Mouse (Mus musculus) frontal cortex, postnatal 14 days (tissue): ENCODE measurements around the gene Hoxa10.

Source experiments
- DNase-seq, 2 experiments: peaks; one replicate each; pipeline ENCODE4 v3.0.0; 2022; ENCODE audit warnings: low spot score in 2 of 2

The Hoxa10 gene

DNA sequence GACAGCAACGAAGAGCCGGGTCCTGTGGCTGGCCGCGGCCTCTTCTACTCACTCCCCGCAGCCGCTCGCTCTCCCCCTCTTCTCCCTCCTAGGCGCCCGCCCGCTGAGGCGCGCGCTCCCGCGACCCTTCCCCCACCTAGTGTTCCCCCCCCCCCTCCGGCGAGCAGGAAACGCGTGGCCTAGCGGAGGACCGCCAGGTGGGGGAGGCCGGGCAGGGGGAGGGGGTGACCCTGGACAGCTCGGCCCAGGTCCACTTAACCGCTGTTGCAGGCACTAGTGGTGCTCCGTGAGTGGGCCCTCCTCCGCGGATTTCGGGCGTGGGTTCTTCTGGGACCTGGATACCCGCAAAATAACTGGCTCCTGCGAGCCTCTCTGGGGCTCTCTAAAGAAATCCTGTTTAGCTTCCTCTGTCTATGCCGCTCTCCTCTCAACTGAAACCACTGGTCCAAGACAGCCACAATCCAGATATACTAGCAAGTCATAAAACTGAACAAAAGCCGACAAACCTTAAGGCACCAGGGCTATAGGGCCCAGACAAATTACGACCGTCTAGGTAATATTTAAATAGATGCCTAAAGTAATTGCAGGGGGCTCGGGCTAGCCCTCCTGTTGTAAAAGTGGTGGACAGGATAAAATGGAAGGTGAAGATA, 10.0 kb downstream of the Hoxa10 start, which contains the start of gene Hoxa9:
Hoxa9 (minus strand) TSS at position 574 of the 650 bp plus-strand sequence.
- no peak for DNase-seq

DNA sequence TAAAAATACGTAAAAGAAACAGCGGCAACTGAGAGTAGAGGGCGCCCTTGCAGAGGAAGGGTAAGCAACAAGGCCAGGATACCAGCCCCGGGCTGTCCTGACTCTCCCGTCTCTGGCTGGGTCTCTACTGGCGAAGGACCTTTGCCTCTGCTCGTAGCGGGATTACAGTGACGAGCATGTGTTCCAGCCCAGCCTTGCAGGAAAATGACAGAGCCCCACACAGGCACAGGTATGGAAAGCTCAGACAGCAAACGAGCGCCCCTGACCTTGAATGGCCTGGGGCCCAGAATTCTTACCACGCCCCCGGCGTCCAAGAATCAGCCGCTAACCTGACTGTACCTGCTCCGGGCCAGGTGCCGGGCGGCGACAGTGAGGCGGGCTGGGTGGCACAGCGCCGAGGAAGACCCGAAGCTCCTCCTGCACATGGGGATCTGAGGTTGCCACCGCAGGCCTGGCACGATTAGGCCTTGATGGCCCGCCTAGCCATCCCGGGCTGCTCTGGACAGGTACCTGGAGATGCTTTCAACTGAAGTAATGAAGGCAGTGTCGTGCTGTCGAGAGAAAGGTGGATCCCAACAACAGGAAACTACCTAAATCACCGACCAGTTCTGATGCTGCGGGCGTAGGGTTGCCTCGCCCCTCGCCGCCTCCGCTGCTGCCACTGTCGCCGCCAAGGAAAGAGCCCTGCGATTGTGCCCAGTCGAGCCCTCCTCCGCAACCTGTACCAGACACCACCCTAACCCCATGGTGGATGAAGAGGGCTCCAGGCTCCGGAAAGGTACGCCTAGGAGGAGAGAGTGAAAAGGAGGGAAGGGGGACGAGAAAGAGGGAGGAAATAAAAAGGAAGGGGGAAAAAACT, 10.9 kb downstream of the Hoxa10 start:
- no peak for DNase-seq

DNA sequence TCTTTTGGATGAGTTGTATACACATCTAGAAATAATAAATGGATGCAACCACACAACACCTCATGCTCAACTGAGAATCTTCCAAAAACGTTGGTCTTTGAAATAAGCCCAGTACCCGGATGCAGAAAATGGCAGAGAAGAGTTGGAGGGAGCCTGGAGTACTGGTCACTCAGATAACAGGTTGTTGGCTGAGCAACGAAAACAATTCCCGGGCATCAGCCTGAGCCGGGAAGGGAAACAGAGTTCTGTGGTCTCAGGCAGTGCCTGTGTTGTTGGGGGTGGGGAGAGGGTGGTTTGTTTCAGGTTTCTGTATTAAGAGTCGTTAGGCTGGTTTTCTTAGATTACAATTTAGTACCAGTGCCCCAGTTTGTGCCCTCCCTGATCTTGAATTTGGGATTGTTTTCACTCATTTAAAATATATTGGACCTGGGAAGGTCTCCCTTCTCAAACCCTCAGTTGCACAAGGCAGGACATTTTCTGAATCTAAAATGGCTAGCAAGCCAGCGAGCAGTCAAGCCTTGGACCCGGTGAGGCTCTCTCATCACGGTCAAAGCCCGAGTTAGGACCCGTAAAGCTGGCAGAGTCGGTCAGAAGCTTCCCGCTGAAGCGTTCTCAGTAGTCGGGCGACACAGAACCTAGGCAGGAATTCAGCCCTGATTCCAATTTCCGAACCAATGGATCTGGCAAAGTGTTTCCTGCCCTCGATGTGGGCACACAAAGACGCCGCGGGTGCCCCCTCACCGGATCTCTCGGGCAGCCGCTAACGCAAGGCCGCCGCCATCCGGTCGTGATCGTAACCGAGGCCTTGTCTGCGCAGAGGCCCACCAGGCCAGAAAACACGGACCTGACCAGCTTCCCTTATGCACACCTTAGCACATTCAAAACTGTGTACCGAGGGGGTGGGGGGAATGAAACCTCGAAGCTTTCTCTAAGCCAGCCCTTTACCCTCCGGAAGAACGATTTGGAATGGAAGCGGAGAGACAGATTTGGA, 11.9 kb downstream of the Hoxa10 start:
- DNase-seq: no peak

DNA sequence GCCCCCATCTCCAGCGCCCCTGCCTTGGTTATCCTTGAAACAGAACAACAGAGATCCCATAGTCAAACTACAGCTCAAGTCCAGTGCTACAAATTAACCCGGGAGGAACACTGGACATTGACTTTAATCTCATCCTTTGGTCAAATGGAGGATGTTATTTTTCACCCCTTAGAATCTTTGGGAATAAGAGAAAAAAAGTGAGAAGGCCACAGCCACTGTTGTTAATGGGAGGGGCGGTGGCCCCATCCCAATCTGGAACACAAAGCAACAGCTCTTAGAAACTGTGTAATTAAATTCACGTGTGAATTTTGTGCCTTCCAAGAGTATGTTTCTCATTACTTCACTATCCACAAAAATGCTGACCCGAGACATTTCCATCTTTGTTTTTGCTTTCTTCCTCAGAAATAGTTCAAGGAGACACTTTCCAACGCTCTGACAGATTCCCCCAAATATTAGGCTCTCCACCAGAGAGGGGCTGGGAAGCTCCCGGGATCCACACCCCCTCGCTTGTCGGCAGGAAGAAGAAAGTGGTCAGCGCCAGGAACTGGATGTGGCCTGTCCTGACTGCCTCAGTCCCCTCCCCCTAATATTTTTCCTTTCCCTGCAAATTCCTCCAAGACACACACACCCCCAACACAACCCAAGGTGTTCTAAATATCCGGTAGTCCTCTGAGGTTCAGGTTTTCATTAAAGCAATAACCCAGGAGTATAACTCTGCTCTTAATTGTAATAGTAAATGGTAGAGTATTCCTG, 13.0 kb downstream of the Hoxa10 start:
- DNase-seq: no peak

DNA sequence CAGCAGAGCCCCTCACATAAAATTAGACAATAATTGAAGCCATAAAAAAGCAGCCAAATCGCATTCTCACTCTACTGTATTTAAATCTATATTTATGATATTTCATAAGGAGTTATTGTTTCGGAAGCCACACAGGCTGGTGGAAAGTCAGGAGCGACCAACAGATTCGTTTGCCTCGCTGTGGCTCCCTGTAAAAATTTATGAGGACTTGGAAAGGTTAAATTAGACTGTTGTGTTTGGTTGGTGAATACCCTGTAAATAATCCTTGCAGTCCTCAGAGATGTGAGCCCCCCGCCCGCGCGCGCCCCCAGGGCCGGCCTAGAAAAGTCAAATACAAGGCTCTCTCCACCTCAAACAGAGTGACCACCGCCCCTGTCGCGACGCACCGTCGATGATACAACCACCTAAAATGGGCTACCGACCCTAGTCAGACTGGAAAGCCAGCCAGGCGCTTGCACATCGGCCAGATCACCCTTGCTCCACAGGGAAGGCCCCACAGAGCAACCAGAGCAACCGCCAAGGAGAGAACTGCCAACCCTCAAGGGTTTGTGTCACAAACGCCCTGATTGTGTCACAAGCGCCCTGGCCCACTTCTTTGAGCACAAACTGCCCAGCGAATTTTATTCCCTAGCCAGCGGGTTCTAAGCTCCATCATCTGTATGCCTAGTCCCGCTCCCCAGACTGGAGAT, 13.9 kb downstream of the Hoxa10 start:
- no peak for DNase-seq

DNA sequence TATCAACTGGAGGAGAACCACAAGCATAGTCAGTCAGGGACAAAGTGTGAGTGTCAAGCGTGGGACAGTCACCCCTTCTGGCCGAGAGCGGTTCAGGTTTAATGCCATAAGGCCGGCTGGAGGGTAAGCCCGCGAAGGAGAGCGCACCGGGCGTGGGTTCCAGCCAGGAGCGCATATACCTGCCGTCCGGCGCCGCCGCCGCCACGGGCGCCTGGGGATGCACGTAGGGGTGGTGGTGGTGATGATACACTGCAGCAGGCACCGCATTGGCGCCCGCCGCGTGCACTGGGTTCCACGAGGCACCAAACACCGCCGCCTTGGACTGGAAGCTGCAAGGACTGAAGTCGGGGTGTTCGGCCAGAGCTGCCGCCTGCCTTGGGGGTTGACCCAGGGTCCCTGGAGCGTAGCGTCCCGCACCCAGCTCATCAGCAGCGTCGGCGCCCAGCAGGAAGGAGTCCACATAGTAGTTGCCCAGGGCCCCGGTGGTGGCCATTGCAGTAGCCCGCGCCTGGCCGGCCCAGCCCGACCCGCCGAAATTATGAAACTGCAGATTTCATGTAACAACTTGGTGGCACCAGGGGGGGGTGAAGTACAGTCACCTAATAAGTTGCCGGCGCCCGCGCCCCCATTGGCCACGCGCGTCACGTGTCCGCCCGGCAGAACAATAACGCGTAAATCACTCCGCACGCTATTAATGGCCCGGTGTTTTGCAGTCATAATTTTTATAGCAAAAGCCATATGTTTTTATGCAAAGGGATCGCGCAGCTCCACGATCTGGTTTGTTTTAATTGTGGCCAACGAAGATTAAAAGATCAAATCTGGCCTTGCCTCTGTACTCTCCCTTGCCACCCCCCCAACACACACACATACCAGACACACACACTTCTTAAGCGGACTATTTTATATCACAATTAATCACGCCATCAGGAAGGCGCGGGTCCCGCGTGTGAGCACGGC, 14.8 kb downstream of the Hoxa10 start:
- DNase-seq: no peak

DNA sequence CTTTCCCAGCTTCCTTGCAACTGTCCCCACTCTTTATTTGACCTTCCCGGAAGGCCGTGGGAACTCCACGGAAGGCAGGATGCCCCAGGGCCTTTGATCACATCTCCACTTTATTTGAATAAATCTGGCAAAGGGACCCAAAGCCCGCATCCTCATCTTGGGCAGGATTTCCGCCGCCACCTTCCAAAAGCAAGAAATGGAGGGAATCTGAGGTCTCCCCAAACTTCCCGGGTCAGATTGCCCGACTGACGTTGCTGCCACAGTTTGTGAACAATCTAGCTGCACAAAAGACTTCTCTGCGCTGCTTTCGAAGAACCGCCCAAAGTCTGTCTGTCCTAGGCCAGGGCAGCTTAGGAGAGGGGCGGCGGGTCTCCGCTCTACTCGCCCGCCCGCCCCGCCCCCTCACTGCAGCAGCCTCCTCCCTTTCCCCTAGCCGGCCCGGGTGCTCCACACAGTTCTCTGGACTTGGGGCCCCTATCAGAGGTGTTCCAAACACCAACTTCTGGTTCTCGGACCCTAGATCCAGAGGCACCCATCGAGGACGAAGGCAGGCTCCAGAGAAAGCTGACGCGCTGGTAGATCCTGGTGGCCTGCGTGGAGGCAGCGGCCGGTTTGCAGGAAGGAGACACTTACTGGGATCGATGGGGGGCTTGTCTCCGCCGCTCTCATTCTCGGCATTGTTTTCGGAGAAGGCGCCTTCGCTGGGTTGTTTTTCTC, 15.6 kb downstream of the Hoxa10 start:
- no peak for DNase-seq

DNA sequence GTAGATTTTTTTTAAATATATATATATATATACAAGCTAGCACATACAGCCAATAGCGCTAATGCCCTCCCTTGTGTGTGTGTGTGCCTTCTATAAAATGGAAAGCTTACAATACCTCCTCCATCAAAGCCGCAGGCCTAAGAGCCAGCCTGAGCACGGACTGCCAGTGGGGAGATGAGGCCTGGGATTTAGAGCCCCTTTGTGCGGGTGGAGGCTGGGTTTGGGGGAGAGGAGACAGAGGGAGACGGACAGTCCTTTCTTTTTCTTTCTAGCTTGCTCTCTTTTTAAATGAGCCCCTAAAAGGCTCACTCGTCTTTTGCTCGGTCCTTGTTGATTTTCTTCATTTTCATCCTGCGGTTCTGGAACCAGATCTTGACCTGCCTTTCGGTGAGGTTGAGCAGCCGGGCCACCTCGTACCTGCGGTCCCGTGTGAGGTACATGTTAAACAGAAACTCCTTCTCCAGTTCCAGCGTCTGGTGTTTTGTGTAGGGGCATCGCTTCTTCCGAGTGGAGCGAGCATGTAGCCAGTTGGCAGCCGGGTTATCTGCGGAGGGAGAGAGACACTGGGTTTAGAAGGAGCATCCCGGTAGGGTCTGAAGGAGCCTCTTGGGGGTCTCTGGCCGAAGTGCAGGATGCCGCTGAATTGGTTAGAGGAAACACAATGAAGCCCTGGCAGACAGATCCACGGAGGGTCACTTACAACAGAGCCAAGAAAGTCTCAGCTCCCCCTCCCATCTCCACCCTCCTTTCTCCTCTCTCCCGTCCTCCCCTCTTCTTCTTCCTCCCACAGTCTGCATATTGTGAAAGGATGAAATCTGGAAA, 16.5 kb downstream of the Hoxa10 start:
- DNase-seq: no peak

DNA sequence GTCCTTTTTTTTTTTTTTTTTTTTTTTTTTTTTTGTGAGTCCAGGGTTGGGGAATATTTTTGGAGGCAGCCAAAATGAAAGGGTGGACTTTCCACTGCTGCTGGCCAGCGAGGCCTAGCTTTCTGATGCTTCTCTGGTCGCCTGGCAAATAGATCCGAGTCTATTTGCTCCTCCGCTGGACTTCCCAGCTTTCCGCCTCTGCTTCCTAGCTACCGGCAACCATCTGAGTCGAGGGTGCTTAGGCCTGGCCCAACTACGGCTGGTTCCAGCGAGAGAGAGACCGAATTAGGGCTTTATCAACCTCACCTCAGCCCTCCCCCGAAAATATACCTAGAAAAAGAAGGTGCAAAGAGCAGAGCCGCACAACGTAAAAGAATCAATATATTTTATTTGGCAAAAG, 17.9 kb downstream of the Hoxa10 start:
- DNase-seq: no peak

DNA sequence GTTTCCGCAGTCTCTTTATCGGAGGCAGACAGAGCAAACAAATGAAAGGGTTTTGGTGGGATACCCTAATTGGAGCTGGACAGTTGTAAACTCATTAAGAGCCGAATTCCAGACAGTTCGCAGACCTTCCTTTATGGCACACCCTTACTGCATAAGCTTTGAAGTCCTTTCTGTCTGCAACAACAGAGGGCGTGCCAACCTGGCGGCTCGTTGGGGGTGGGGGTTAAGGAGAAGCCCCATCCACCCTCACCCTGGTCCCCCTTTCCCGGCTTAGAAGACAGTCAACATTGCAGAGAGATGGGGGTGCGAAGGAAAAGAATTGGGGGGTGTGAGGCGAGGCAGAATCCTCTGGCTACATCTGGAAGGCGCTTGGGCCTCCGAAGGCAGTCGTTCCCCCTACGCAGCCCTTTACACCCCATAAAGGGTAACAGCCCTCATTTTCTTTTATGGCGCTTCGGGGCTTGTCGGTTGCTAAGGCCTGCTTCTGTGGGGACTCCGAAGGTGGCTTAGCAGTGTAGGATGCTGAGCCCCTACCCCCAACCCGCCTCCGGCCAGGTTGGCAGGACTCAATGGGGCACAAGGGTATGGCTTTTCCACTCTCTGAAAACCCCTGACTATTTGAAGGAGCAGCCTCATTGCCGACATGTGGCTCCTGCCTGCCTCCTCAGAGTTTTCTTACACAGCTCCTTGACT, 18.5 kb downstream of the Hoxa10 start:
- DNase-seq: no peak

DNA sequence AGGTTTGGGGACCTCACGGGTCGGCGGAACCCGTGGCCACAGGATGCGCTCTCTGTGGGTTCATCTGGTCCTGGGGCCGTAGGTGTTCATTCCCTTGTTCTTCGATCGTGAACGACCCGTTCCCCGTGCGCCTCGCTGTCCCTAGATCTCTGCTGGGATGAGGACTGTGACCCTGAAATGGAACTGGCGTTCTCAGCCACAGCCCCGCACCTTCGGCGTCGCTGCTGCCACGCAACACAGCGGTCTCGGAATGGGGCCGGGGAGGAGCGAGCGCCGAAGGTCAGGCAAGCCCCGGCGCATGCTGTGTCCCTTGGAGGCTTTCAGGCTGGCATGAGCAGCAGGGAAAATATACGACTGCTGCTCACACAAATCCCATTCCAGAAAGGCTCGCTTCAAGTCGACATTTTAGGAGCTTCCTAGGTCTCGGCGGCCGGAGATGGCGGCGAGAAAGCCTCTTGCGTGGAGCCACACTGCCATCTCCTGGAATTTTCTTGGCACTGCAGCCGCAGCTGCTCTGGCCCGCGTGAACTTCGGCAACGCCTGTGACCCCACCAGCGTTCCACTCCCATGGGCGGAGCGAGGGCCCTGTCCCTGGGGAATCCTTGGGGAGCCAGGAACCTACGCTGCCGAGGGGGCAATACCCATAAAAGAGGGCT, 19.2 kb downstream of the Hoxa10 start, which contains the start of gene Hoxa7:
Hoxa7 (minus strand) TSS at position 518 of the 656 bp plus-strand sequence.
- peak; percentile 54 to 74 for DNase-seq

DNA sequence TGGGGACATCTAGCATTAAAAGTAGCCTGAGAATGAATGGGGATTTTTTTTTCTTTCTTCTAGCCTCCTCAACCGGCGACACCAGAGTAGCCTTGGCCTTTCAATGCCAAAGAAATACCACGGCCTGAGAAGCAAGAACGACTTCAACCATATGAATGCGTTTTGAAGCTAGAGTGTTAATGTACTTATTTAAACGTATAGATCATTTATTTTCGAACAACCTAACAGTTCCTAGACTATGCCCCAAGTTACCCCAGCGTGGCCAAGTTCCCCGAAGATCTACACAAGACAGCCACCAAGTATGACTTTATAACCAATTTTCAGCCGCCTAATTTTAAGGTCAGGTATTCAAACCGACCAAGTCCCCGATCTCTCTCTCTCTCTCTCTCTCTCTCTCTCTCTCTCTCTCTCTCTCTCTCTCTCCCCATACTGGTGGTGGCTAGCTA, 19.8 kb downstream of the Hoxa10 start:
- no peak for DNase-seq

DNA sequence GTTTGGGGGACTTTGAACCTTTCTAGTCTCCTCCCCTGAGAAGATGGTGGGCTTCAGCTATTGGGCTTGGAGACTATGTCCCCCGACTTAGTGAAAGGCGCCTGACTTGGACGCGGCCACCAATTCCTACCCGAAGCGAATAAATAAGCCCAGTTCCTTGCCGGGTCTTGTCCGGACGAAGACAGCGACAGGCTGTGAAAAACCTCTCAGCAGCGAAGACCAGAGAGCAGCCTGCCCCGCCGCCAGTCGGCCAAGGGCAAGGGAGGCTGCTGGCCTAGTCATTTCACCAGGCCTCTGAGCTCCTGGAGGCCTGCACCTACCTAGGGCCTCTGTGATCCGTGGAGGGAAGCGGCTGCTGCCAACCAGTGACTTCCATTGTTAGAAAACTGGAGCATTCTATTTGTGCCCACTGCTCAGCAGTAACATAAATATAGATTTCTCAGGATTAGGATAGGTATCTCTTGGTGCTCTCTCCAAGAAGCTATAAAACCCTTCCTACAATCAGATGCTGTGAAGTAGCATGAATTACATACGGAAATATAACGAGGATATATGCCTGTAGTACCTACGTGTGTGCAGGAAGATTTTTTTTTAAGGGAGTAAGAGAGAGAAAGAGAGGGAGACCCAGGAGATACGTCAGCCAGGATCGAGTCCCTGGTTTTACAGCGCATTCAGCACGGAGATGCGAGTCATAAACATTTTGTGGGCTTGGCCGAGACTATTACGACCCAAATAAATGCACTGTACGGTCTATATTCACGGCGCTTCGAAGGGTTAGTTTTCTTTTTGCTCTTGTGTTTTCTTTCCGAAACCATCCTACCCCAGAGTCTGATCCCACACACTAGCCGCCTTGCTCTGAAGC, 20.4 kb downstream of the Hoxa10 start:
- no peak for DNase-seq

DNA sequence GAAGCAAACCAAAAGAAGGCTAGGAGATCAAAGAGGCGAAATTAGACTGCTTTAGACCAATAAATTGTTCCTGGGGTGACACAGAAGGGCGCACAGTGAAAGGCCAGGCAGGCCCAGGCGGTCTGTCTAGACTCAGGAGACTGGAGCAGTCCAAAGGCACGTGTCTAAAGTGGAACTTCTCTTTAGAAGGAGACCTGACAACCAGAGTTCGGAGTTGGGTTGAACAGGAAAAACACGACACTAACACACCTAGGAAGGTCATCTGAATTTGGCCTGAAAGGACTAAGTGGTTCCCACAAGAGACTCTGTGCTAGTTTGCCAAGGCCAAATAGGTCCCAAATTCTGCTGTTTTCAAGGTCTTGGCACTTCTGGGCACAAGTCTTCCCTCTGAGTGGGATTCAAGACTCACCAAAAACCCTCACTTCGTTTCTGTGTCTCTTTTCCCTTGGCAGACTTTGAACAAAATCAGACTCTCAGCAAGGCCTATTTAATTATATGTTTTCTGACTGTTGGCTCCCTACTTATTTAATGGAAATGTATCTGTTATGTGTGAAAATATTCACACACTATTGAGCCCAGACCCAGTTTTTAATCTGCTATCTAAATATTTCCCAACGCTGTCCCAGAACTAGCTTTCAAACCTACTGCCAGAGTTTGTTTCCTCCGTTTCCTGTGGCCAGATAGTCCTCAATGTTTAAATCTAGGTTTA, 21.3 kb downstream of the Hoxa10 start:
- no peak for DNase-seq

DNA sequence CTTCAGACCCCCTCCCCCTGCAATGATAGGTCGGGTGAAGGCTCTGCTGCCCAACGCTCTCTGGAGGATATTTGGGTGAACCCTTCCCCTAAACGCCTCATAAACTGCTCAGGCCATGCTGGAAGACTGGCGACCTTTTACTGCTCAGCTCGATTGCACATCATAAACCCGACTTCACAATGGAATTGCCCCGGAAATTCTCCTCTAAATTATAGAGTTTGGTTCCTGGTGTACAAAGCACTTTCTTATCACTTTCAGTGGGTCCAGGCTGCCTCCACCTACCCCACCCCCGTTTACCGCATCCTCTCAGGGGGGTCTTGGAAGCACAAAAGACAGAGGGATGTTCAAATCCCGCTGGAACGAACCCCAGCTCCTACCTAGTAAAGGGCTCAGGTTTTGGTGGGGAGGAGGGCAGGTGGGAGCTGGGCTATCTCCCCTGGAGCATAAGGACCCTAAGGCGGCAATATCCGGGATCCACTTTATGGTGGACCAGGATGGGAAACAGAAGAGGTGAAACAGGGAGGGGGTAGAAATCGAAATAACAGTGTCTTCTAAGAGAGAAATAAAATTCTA, 21.9 kb downstream of the Hoxa10 start:
- DNase-seq: no peak
